Mouse (Mus musculus) A20 (cell line): ENCODE measurements around the gene Hrh2.

Experiments
- DNase-seq: peaks from one replicate; pipeline ENCODE4 v3.0.0-alpha.2; 2011; ENCODE audit warnings: low read depth, low spot score

Hrh2 gene

DNA sequence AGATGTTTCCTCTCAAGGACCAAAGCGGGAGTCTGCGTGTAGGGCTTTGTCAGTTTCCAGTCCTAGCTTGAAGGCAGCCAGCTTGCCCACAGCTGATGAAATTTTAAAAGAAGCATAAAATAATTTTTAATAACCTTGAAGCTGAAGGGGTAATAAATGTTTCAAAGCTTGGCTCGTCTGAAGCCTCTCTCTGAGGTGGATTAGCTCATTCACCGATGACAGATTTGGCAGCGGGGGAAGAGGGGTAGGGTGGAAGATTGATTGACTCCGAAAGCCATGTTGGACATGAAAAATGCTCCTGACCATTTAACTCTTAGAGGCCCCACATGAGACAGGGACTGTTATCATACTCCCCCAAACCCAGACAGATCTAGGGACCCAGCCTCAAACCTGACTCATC, 71.7 kb downstream of the Hrh2 start:
- DNase-seq: no peak

DNA sequence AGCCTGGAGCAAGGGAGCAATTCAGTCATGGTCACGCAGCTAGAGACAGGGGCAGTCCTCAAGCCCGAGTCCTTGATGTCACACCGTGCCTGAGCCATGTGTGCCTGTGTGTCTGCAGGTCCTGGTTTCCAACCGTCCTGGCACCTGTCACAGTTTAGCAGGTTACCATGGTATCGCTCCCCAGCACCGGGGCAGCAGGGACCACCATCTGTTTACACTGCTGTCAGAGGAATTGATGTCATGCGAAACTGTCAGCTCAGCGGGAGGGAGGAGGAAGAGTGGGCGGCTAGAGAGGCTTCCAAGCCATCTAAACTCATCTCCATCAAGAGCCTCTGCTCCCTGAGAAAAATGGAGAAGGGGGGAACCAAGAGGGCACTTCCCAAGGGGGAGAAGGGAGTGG, 74.5 kb downstream of the Hrh2 start:
- no peak for DNase-seq

DNA sequence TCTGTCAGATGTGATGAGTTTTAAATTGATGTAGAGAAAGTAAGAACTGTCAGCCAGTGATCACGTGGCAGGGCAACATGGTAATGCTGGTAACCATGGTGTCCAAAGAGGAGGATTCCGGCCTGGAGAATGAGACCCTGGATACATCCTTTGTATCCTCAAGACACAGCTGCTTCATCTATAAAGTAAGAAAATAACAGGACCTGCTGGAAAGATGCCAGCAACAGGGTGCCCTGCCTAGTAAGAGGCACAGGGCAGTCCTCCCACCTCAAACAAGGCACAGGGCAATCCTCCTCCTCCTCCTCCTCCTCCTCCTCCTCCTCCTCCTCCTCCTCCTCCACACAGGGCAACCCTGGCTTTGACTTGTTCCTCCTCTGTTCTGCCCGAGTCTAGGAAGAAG, 77.2 kb downstream of the Hrh2 start:
- DNase-seq: no peak

DNA sequence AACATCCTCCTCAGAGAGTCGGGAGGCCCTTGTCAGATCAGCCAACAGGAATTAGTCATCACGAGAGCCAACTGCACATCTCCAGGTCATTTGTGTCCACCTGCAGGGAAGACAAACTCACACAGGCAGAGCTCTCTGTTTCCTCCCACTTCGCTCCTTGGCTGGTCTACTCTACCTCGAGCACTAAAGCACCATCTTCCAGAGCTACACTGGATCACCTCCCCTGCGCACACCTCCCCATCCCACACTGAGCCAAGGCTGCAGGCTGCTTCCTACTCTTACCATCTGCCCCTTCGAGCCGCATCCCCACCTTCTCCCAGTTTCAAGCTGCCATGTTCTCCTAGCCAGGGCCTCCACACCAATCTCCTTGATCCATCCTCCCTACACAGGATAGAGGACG, 77.7 kb downstream of the Hrh2 start:
- no peak for DNase-seq

DNA sequence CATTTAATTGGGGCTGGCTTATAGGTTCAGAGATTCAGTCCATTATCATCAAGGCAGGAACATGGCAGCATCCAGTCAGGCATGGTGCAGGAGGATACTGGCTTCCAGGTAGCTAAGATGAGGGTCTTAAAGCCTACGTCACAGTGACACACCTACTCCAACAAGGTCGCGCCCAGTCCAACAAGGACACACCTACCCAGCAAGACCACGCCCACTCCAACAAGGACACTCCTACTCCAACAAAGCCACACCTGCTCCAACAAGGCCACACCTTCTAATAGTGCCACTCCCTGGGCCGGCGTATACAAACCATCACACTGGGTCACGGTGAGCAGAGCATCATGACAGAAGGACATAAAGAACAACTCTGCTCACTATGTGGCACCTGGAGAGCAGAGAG, 80.1 kb downstream of the Hrh2 start:
- DNase-seq: no peak

DNA sequence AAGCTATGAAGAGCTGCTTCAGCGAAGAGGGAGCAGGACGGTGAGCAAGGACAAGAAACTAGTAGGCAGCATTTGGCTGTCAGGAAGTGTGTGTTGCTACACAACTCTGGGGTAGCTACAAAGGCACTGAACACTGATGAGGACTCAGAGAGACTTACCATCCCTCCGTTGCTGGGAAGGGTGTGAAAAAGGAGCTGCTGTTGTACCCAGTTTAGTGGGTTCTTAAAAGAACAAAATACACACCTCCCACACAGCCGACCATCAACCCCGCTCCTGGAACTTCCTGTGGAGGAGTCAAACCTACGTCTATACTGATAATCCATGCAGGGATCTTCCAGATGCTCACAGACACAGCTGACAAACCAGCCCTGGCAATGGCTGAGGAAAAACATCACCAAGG, 85.5 kb downstream of the Hrh2 start:
- no peak for DNase-seq

DNA sequence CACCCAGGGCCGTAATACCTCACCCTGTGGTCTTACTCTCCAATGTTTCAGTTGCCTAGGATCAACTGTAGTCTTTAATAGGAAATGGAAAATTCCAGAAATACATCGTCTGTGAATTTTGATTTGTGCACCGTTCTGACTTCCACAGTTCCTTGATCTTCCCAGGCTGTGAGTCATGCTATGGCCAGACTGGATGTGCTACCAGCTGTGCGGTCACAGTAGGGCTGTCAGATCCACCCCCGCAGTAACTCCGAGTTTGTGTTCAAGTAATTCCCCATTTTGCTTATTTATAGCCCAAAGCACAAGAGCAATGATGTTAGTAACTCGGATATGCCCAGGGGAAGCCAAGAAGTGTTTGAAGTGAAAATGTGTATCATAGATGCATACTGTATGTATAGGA, 88.4 kb downstream of the Hrh2 start:
- no peak for DNase-seq

DNA sequence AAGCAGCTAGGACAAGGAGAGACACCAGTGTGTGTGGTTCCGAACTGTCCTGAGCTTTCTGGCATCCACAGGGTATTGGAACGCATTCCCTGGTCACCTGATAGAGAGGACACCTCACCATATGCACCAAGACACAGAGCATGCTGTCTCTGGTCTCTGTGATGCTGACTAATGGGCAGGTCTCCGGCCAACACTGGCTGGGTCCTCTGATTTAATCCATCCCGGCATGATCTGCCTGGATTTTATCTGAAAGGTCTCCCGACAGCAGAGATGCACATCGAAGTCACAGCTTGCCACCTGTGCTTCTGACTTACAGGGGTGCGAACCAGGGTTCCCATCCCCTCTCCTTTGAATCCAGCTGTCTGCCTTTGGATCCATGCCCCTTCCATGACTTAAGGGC, 89.2 kb downstream of the Hrh2 start:
- DNase-seq: no peak

DNA sequence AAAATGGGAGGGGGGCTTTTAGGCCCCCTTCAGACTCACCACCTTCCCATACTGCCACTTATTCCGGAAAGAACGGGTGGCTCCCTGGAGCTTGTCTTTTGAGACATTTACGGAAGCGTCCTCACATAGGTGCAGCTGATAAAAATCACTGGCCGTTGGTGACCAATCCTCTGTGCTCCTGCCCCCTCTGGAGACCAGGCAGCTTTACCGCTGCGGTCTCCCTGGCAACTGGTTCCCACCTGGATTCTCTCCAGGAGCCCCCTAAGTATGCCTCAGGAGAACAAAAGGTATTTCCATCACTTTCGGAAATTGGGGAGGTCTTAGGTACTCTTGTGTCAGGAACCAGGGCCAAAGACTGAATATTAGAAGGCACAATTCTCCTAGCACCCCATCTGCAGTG, 89.7 kb downstream of the Hrh2 start:
- DNase-seq: no peak

DNA sequence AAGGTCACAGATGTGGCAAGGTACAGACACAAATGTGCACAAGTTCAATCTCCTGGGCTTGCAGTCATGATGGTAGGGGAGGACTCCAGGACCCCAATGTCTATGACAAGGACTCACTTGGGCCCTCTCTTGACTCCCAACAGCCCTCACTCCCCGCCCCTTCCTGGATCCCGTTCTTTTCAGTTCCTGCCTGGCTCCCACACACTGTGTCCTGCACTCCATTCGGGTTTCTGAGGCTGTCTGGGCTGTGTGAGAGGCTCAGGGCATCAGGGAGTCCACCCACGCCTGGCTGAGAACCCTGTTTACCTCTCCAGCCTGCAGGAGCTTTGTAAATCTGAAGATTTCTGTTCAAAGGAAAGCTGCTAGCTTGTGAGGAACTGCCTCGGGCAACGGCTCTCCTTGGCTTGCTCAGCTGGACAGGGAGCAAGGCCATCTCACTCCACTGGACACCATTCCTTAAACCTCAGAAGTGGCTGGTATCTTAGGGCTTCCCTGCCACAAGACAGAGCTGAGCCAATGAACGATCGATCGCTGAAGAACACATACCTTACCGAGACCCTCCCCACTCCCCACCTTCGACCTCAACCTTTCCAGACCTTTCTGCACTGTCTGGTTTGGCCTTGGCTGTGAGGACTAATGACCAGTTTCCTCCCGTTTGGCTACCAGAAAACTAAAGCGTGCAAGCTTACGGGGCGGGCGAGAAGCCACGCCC, 90.4 kb downstream of the Hrh2 start:
- no peak for DNase-seq

DNA sequence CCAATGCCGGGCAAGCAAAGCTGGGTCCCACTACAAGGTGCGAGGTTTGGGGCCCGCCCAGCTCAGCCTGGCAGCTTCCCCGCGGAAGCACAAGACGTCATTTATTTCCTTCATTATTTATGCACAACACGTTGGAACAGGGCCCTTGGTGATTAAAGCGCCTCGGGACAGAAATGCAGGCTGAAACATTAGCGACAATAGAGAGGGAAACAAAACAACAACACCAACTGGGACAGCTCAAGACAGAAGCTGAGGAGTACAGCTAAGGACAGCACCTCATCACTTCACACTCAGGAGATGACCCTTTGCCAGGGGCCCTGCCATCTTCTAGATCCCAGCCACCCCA, 90.9 kb downstream of the Hrh2 start:
- DNase-seq: no peak
